Mouse (Mus musculus): ENCODE data around the gene Drd4.

DNA sequence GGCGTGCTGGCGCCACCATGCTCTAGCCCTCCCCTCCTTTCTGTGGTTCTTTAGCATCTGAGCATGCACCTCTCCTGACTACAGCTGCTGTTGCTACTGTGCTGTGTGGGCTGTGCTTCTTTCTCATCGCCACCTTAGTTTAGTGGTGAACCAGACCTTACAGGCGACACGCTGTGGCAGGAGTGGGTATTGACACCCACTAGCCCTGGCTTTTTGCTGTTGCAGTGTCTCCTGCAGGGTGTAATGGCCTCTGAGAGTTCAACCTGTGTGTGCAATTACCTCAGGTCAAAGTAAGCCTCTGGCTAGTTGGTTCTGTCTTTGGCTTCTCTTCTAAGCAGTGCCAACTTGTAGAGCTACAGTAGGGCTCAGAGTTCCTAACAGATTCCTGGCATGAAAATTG is 24.2 kb downstream of the Drd4 start:
- peak; percentile 74 for TF ChIP-seq CTCF (IDR thresholded peaks at IDR 0.05; ENCODE audit: low read depth)
- TF ChIP-seq EP300 (IDR thresholded peaks at IDR 0.05; ENCODE audit: low read depth) = no peak

Measured in liver, embryonic 14.5 days (tissue).